Mouse (Mus musculus) myocyte (in vitro differentiated cells): ENCODE results near the gene Sox6. TPM values are rescaled to one million over a fixed set of nuclear protein-coding genes. Genes with fewer than 3 reads are reported as not detected.

Experiments
- H3K27me3 ChIP-seq: one replicate; pipeline ENCODE4 v1.6.1; 2011; ENCODE audit not compliant: control insufficient read depth, insufficient read depth, insufficient read length
- H3K36me3 ChIP-seq: one replicate; pipeline ENCODE4 v1.6.1; 2011; ENCODE audit not compliant: control insufficient read depth, insufficient read depth
- H3K4me2 ChIP-seq: one replicate; pipeline ENCODE4 v1.6.1; 2011; ENCODE audit warnings: low read depth, control low read depth
- H3K4me3 ChIP-seq: one replicate; pipeline ENCODE4 v1.5.1; 2011; ENCODE audit warnings: mild to moderate bottlenecking, control low read depth, moderate library complexity
- H3K79me2 ChIP-seq: one replicate; pipeline ENCODE4 v1.6.1; 2011; ENCODE audit not compliant: control insufficient read depth, insufficient read depth
- H3ac ChIP-seq: one replicate; pipeline ENCODE4 v1.6.1; 2011; ENCODE audit not compliant: control insufficient read depth, insufficient read length
- CEBPB ChIP-seq: IDR thresholded peaks from 2 replicates; pipeline ENCODE4 v1.6.1; 2011; ENCODE audit warnings: mild to moderate bottlenecking, moderate library complexity; ENCODE audit not compliant: poor library complexity, insufficient read depth, severe bottlenecking
- E2F4 ChIP-seq: IDR thresholded peaks from one replicate; pipeline ENCODE4 v1.6.1; 2011; ENCODE audit warnings: mild to moderate bottlenecking, control low read depth, moderate library complexity; ENCODE audit not compliant: insufficient read depth
- MAX ChIP-seq: IDR thresholded peaks from one replicate; pipeline ENCODE4 v1.6.1; 2011; ENCODE audit warnings: low read depth, mild to moderate bottlenecking, control low read depth
- MYOD1 ChIP-seq, 3 experiments: IDR thresholded peaks; one replicate each; pipeline ENCODE4 v1.6.1; 2011; ENCODE audit warnings: control low read depth in 2 of 3, low read depth in 2 of 3, mild to moderate bottlenecking in 2 of 3, moderate library complexity in 1 of 3; ENCODE audit not compliant: insufficient read length in 2 of 3, control insufficient read depth in 1 of 3
- MYOG ChIP-seq, 3 experiments: IDR thresholded peaks; one replicate each; pipeline ENCODE4 v1.6.1; 2011; ENCODE audit warnings: control low read depth in 2 of 3, low read depth in 2 of 3, mild to moderate bottlenecking in 2 of 3; ENCODE audit not compliant: insufficient read length in 2 of 3, control insufficient read depth in 1 of 3, insufficient read depth in 1 of 3
- POLR2A ChIP-seq: IDR thresholded peaks from one replicate; pipeline ENCODE4 v1.6.1; 2011; ENCODE audit warnings: low read depth, mild to moderate bottlenecking, control low read depth, moderate library complexity; ENCODE audit not compliant: insufficient read length
- POLR2AphosphoS2 ChIP-seq: IDR thresholded peaks from one replicate; pipeline ENCODE4 v1.6.1; 2011; ENCODE audit warnings: low read depth, control low read depth; ENCODE audit not compliant: insufficient read length
- REST ChIP-seq: IDR thresholded peaks from one replicate; pipeline ENCODE4 v1.6.1; 2011; ENCODE audit warnings: mild to moderate bottlenecking, control low read depth, moderate library complexity; ENCODE audit not compliant: insufficient read depth, insufficient read length
- SRF ChIP-seq: IDR thresholded peaks from one replicate; pipeline ENCODE4 v1.6.1; 2011; ENCODE audit warnings: low read depth; ENCODE audit not compliant: control insufficient read depth, insufficient read length
- TCF12 ChIP-seq: IDR thresholded peaks from one replicate; pipeline ENCODE4 v1.6.1; 2011; ENCODE audit warnings: mild to moderate bottlenecking, control low read depth; ENCODE audit not compliant: poor library complexity, insufficient read depth, severe bottlenecking
- TCF3 ChIP-seq: IDR thresholded peaks from one replicate; pipeline ENCODE4 v1.6.1; 2011; ENCODE audit warnings: low read depth, control low read depth; ENCODE audit not compliant: insufficient read length
- USF1 ChIP-seq: IDR thresholded peaks from one replicate; pipeline ENCODE4 v1.6.1; 2011; ENCODE audit warnings: low read depth, mild to moderate bottlenecking, control low read depth, moderate library complexity
- polyA plus RNA-seq: library from polyadenylated mRNA; unstranded; fragments of >200 nt; fragmentation: generic; extraction: Trizol; gene quantifications from one replicate; pipeline ENCODE4 v1.2.1, GENCODE M21; 2012; ENCODE audit warnings: missing spikeins

The Sox6 gene
- polyA plus RNA-seq, 1 experiment = 0.11 TPM

DNA sequence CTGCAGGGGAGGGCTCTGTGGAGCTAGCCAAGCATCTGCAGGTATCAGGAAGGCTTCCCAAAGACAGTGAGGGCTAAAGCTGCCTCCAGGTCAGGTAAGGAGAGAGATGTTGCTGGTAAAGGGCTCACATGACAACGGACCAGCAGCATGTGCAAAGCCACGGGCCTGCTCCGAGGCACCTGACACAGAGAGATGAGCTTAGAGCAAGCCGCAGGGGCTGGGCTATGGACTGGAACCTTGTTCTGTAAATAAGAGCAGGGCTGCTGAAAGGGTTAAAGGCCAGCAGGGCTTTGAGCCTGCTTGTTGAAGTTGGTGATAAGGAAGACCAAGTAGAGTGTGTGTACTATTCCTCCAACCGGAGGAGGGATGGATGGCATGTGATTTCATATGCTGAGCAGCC lies 583.6 kb downstream of the Sox6 start:
- no peak for TF ChIP-seq REST
- no peak for TF ChIP-seq CEBPB
- no peak for TF ChIP-seq MAX
- TF ChIP-seq POLR2AphosphoS2 = no peak
- no peak for TF ChIP-seq TCF3
- TF ChIP-seq TCF12 = no peak
- no peak for TF ChIP-seq MYOD1 (IDR thresholded peaks at IDR 0.05; ENCODE audit: control insufficient read depth in 1 of 3, insufficient read length in 2 of 3, low read depth in 2 of 3)
- TF ChIP-seq E2F4 = no peak
- TF ChIP-seq SRF = no peak
- no peak for TF ChIP-seq POLR2A
- TF ChIP-seq USF1 = no peak
- TF ChIP-seq MYOG (IDR thresholded peaks at IDR 0.05; ENCODE audit: control insufficient read depth in 1 of 3, insufficient read depth in 1 of 3, insufficient read length in 2 of 3, low read depth in 2 of 3) = no peak
- Histone ChIP-seq H3K36me3 (no peaks in the 10 kb centered on the region), H3K79me2 (no peaks in the 10 kb centered on the region), H3K27me3 (no peaks in the 10 kb centered on the region), H3ac (no peak overlapping the region), H3K4me2 (no peak overlapping the region), H3K4me3 (no peak overlapping the region)

DNA sequence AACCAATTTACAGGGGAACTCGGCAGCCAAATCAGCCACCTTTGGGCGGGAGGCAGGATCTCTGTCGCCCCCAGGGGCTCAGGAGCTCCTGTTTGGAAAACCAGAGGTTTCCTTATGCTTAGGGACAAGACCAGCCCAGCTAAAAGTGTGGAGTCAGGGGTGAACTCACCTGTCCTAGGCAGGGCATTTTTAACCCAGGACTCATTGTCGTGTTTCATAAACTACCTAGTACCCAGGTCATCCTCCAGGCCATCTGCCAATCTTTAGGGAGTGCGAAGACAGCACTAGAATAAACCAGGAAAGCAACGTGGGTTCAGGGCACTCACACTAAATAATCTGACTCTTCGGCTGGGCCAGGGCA lies 584.9 kb downstream of the Sox6 start:
- Histone ChIP-seq H3K4me3 (no peak overlapping the region), H3K79me2 (no peaks in the 10 kb centered on the region), H3K36me3 (no peaks in the 10 kb centered on the region), H3ac (no peak overlapping the region), H3K27me3 (no peaks in the 10 kb centered on the region), H3K4me2 (no peak overlapping the region)
- TF ChIP-seq MYOG (IDR thresholded peaks at IDR 0.05; ENCODE audit: control insufficient read depth in 1 of 3, insufficient read depth in 1 of 3, insufficient read length in 2 of 3, low read depth in 2 of 3) (no peak), POLR2AphosphoS2 (no peak), TCF3 (no peak), E2F4 (no peak), MAX (no peak), TCF12 (no peak), CEBPB (no peak), POLR2A (no peak), SRF (no peak), MYOD1 (IDR thresholded peaks at IDR 0.05; ENCODE audit: control insufficient read depth in 1 of 3, insufficient read length in 2 of 3, low read depth in 2 of 3) (no peak), USF1 (no peak), REST (no peak)

DNA sequence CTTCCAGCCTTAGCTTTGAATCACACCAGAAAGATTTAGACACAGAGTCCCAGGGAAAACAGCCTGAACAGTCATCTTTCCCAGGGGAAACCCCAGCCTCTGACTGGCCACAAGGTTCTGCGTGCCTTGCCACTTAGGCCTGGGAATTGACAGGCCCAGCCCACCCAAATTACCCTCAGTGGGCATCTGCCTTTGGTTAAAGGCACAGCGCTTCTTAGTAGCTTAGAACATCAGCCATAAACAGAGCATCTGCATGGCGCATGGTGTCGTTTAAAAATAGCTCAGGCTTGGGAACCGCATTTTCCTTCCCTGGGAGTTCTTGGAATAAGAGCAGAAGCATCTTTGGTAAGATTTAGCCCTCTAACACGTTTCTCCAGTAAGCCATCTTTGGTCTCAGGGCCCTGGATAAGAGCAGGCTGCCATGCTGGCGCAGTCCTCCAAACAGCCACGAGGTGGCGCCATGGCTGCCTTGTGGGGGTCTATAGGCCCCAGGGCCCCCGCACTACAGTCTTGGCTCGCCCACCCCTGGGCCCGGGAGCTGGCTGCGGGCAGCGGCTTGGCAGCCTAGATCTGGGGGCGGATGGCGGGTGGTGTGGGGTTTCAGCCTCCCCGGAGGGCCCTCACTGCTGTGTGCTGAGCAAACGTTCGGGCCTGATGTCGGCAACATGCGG lies 585.4 kb downstream of the Sox6 start:
- TF ChIP-seq E2F4 (no peak), USF1 (no peak), POLR2A (no peak)
- H3K4me2 ChIP-seq = no peak overlapping the region
- no peak overlapping the region for H3ac ChIP-seq
- H3K36me3 ChIP-seq = no peaks in the 10 kb centered on the region
- H3K79me2 ChIP-seq = no peaks in the 10 kb centered on the region
- no peaks in the 10 kb centered on the region for H3K27me3 ChIP-seq
- H3K4me3 ChIP-seq = no peak overlapping the region

DNA sequence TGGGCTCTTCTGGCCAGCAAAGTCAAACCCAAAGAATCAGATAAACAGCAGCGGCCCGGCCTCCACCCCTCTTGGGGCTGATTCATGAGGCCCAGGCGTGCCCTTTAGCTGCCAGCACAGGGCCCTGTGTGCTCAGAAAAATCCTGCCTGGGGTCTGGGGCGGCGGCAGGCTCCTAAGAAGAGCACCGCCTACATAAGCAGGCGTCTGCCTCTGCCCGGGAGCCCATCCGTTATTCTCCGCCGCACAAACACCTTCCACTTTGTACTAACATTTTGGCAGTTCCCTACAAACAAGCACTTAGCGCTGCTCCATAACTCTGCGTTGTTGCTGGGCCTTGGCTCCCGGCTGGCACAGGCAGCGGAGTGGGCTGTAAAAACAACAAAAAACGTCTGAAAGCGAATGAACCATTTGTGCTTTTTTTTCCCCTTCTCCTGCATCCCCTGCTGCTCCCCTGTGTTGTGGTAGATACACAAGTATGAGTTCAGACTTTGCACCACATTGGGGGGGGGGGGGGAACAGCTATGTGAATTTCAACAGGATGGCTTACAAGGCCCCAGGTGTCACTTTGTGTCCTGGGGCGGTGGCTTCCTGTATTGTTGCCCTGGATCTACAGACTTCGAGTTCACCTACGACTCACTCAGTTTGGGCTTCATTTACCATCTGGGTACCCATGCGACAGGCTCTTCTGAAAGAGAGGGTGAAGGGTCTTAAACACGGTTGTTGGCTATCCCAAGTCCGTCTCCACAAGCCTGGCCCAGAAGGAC lies 588.0 kb downstream of the Sox6 start:
- Histone ChIP-seq H3K4me2 (no peak overlapping the region), H3K36me3 (no peaks in the 10 kb centered on the region), H3ac (no peak overlapping the region), H3K79me2 (no peaks in the 10 kb centered on the region), H3K4me3 (no peak overlapping the region), H3K27me3 (no peaks in the 10 kb centered on the region)
- no peak for TF ChIP-seq POLR2A
- TF ChIP-seq TCF3 = no peak
- TF ChIP-seq MYOG (IDR thresholded peaks at IDR 0.05; ENCODE audit: control insufficient read depth in 1 of 3, insufficient read depth in 1 of 3, insufficient read length in 2 of 3, low read depth in 2 of 3) = no peak
- no peak for TF ChIP-seq SRF
- TF ChIP-seq REST = no peak
- TF ChIP-seq MYOD1 (IDR thresholded peaks at IDR 0.05; ENCODE audit: control insufficient read depth in 1 of 3, insufficient read length in 2 of 3, low read depth in 2 of 3) = no peak
- no peak for TF ChIP-seq CEBPB
- TF ChIP-seq MAX = no peak
- TF ChIP-seq E2F4 = no peak
- TF ChIP-seq USF1 = no peak
- TF ChIP-seq POLR2AphosphoS2 = no peak
- TF ChIP-seq TCF12 = no peak
